Mouse (Mus musculus) testis, adult 2 months (tissue): Measurements from ENCODE around the gene Hfm1.

Experiments
- CTCF ChIP-seq: fragments of 200-500 bp; IDR thresholded peaks from 2 replicates; pipeline ENCODE4 v1.5.1; 2012; ENCODE audit warnings: low read depth, mild to moderate bottlenecking, inconsistent platforms, low read length, moderate library complexity; ENCODE audit not compliant: control insufficient read depth, insufficient read depth, insufficient replicate concordance
- POLR2A ChIP-seq: fragments of 200-500 bp; IDR thresholded peaks from 2 replicates; pipeline ENCODE4 v1.6.1; 2012; ENCODE audit warnings: low read depth, mild to moderate bottlenecking, inconsistent platforms, low read length, moderate library complexity; ENCODE audit not compliant: control insufficient read depth

- TF ChIP-seq POLR2A (no peak), CTCF (no peak)
Measured at GRCm38 (mm10) chr5:106927996-106928395, 1.9 kb upstream of the Hfm1 start.
